Mouse (Mus musculus) MEL (cell line): ENCODE results near the gene Trmt2b. TPM values are rescaled to one million over a fixed set of nuclear protein-coding genes. Genes with fewer than 3 reads are reported as not detected.
"Not testable (repeated sequence)": the region's sequence is repeated elsewhere in the genome, so short reads cannot be mapped to it uniquely, and the experiment has no call there.

Experiments used
- DNase-seq: peaks from one replicate; pipeline ENCODE4 v3.0.0; 2011; ENCODE audit warnings: low read depth, low spot score
- H3K27ac ChIP-seq: 2 replicates; pipeline ENCODE4 v1.5.1; 2012; ENCODE audit warnings: low read depth, mild to moderate bottlenecking, control low read depth, low read length, moderate library complexity; ENCODE audit not compliant: control insufficient read depth
- H3K27me3 ChIP-seq, 2 experiments: fragments of 150-350 bp in 1 of 2; sonication (generic) in 1 of 2; 2 replicates each; pipeline ENCODE4 v1.6.1; 2012; ENCODE audit warnings: low read length in 2 of 2, mild to moderate bottlenecking in 2 of 2, improper control_type of control experiment in 1 of 2, moderate library complexity in 1 of 2; ENCODE audit not compliant: insufficient read depth in 2 of 2, control insufficient read depth in 1 of 2
- H3K36me3 ChIP-seq, 2 experiments: 2 replicates each; pipeline ENCODE4 v1.6.1; 2012 to 2014; ENCODE audit warnings: low read length in 2 of 2, improper control_type of control experiment in 1 of 2, inconsistent platforms in 1 of 2, mild to moderate bottlenecking in 1 of 2; ENCODE audit not compliant: insufficient read depth in 2 of 2, control insufficient read depth in 1 of 2
- H3K4me1 ChIP-seq, 2 experiments: fragments of 150-350 bp in 1 of 2; sonication (generic) in 1 of 2; 2 replicates each; pipeline ENCODE4 v1.6.1; 2012; ENCODE audit warnings: low read length in 2 of 2, improper control_type of control experiment in 1 of 2, mild to moderate bottlenecking in 1 of 2; ENCODE audit not compliant: insufficient read depth in 2 of 2, control insufficient read depth in 1 of 2
- H3K4me3 ChIP-seq, 2 experiments: fragments of 150-350 bp in 1 of 2; sonication (generic) in 1 of 2; 2 replicates each; pipeline ENCODE4 v1.5.1; 2012; ENCODE audit warnings: low read depth in 2 of 2, low read length in 2 of 2, mild to moderate bottlenecking in 2 of 2, moderate library complexity in 2 of 2, control low read depth in 1 of 2, improper control_type of control experiment in 1 of 2; ENCODE audit not compliant: control insufficient read depth in 1 of 2, insufficient read depth in 1 of 2
- H3K79me2 ChIP-seq: 2 replicates; pipeline ENCODE4 v1.6.1; 2012; ENCODE audit warnings: mild to moderate bottlenecking, low read length, moderate library complexity; ENCODE audit not compliant: control insufficient read depth, poor library complexity, insufficient read depth
- H3K9ac ChIP-seq: 2 replicates; pipeline ENCODE4 v1.6.1; 2012; ENCODE audit warnings: low read depth, mild to moderate bottlenecking, control low read depth, low read length, moderate library complexity; ENCODE audit not compliant: control insufficient read depth, poor library complexity, severe bottlenecking
- H3K9me3 ChIP-seq: fragments of 150-350 bp; sonication (generic); replicated peaks from 2 replicates; pipeline ENCODE4 v1.6.1; 2012; ENCODE audit warnings: mild to moderate bottlenecking, low read length, improper control_type of control experiment, moderate library complexity; ENCODE audit not compliant: insufficient read depth
- BHLHE40 ChIP-seq: IDR thresholded peaks from 2 replicates; pipeline ENCODE4 v1.6.1; 2012; ENCODE audit warnings: low read depth, mild to moderate bottlenecking, inconsistent platforms, low read length, improper control_type of control experiment, borderline replicate concordance
- CHD1 ChIP-seq: IDR thresholded peaks from 2 replicates; pipeline ENCODE4 v1.6.1; 2012; ENCODE audit warnings: low read depth, mild to moderate bottlenecking, inconsistent platforms, low read length, improper control_type of control experiment
- CHD2 ChIP-seq: IDR thresholded peaks from 2 replicates; pipeline ENCODE4 v1.6.1; 2011; ENCODE audit warnings: low read length, improper control_type of control experiment
- CTCF ChIP-seq, 3 experiments: IDR thresholded peaks in 2 of 3; conservative IDR thresholded peaks in 1 of 3; 2 replicates each; pipeline ENCODE4 v1.5.1; 2011 to 2012; ENCODE audit warnings: low read length in 3 of 3, low read depth in 2 of 3, mild to moderate bottlenecking in 2 of 3, improper control_type of control experiment in 1 of 3, inconsistent platforms in 1 of 3, mixed read lengths in 1 of 3, moderate library complexity in 1 of 3; ENCODE audit not compliant: control insufficient read depth in 1 of 3, insufficient read depth in 1 of 3, poor library complexity in 1 of 3, severe bottlenecking in 1 of 3
- E2F4 ChIP-seq: IDR thresholded peaks from 2 replicates; pipeline ENCODE4 v1.6.1; 2011; ENCODE audit warnings: low read depth, low read length, improper control_type of control experiment, borderline replicate concordance
- ELF1 ChIP-seq: IDR thresholded peaks from 2 replicates; pipeline ENCODE4 v1.6.1; 2014; ENCODE audit warnings: low read depth, mild to moderate bottlenecking, inconsistent platforms, low read length, improper control_type of control experiment, moderate library complexity
- EP300 ChIP-seq, 2 experiments: IDR thresholded peaks; 2 replicates each; pipeline ENCODE4 v1.6.1; 2011; ENCODE audit warnings: improper control_type of control experiment in 2 of 2, low read length in 2 of 2, low read depth in 1 of 2, mild to moderate bottlenecking in 1 of 2
- ETS1 ChIP-seq: IDR thresholded peaks from 2 replicates; pipeline ENCODE4 v1.6.1; 2012; ENCODE audit warnings: low read depth, mild to moderate bottlenecking, inconsistent platforms, low read length, improper control_type of control experiment, moderate library complexity
- GATA1 ChIP-seq: IDR thresholded peaks from 2 replicates; pipeline ENCODE4 v1.6.1; 2011; ENCODE audit warnings: low read depth, low read length, improper control_type of control experiment
- HCFC1 ChIP-seq: IDR thresholded peaks from 2 replicates; pipeline ENCODE4 v1.6.1; 2012; ENCODE audit warnings: low read depth, mild to moderate bottlenecking, inconsistent platforms, low read length, improper control_type of control experiment, moderate library complexity
- KAT2A ChIP-seq: conservative IDR thresholded peaks from 2 replicates; pipeline ENCODE4 v1.6.1; 2012; ENCODE audit warnings: low read depth, low read length, improper control_type of control experiment, inconsistent platforms
- MAFK ChIP-seq: IDR thresholded peaks from 2 replicates; pipeline ENCODE4 v1.6.1; 2011; ENCODE audit warnings: low read depth, mild to moderate bottlenecking, low read length, improper control_type of control experiment, borderline replicate concordance
- MAX ChIP-seq: IDR thresholded peaks from 2 replicates; pipeline ENCODE4 v1.6.1; 2011; ENCODE audit warnings: low read length, improper control_type of control experiment
- MXI1 ChIP-seq: IDR thresholded peaks from 2 replicates; pipeline ENCODE4 v1.6.1; 2011; ENCODE audit warnings: mild to moderate bottlenecking, low read depth, low read length, improper control_type of control experiment
- MYB ChIP-seq: IDR thresholded peaks from 2 replicates; pipeline ENCODE4 v1.6.1; 2011; ENCODE audit warnings: mild to moderate bottlenecking, low read depth, low read length, improper control_type of control experiment
- NELFE ChIP-seq: IDR thresholded peaks from 2 replicates; pipeline ENCODE4 v1.6.1; 2011; ENCODE audit warnings: low read depth, low read length, improper control_type of control experiment
- POLR2A ChIP-seq, 2 experiments: IDR thresholded peaks; 2 replicates each; pipeline ENCODE4 v1.6.1; 2011 to 2012; ENCODE audit warnings: low read length in 2 of 2, mild to moderate bottlenecking in 2 of 2, control low read depth in 1 of 2, improper control_type of control experiment in 1 of 2, low read depth in 1 of 2, moderate library complexity in 1 of 2; ENCODE audit not compliant: control insufficient read depth in 1 of 2, insufficient read depth in 1 of 2, poor library complexity in 1 of 2
- RAD21 ChIP-seq: IDR thresholded peaks from 2 replicates; pipeline ENCODE4 v1.6.1; 2011; ENCODE audit warnings: mild to moderate bottlenecking, low read depth, low read length, improper control_type of control experiment
- RCOR1 ChIP-seq: IDR thresholded peaks from 2 replicates; pipeline ENCODE4 v1.6.1; 2012; ENCODE audit warnings: low read depth, mild to moderate bottlenecking, inconsistent platforms, low read length, improper control_type of control experiment
- TBP ChIP-seq: IDR thresholded peaks from 2 replicates; pipeline ENCODE4 v1.8.0; 2011; ENCODE audit warnings: low read depth, low read length, improper control_type of control experiment
- UBTF ChIP-seq: IDR thresholded peaks from 2 replicates; pipeline ENCODE4 v1.6.1; 2012; ENCODE audit warnings: low read depth, mild to moderate bottlenecking, inconsistent platforms, low read length, improper control_type of control experiment, moderate library complexity, borderline replicate concordance; ENCODE audit not compliant: insufficient read depth
- USF2 ChIP-seq, 2 experiments: IDR thresholded peaks; 2 replicates each; pipeline ENCODE4 v1.6.1; 2011 to 2012; ENCODE audit warnings: improper control_type of control experiment in 2 of 2, low read length in 2 of 2, borderline replicate concordance in 1 of 2, inconsistent platforms in 1 of 2, low read depth in 1 of 2, mild to moderate bottlenecking in 1 of 2; ENCODE audit not compliant: insufficient read depth in 1 of 2
- ZKSCAN1 ChIP-seq: IDR thresholded peaks from 2 replicates; pipeline ENCODE4 v1.6.1; 2012; ENCODE audit warnings: low read depth, mild to moderate bottlenecking, inconsistent platforms, low read length, improper control_type of control experiment, moderate library complexity
- ZNF384 ChIP-seq: IDR thresholded peaks from 2 replicates; pipeline ENCODE4 v1.6.1; 2012; ENCODE audit warnings: low read depth, mild to moderate bottlenecking, inconsistent platforms, low read length, improper control_type of control experiment
- polyA plus RNA-seq, 2 experiments: library from polyadenylated mRNA; stranded (reverse) in 1 of 2; unstranded in 1 of 2; fragments of >175 nt in 1 of 2; fragments of >200 nt in 1 of 2; gene quantifications; 2 replicates each; pipeline versions ENCODE4 v1.2.1 to v1.2.4; 2012; ENCODE audit warnings: low replicate concordance in 2 of 2, low read depth in 1 of 2; ENCODE audit not compliant: insufficient read length in 2 of 2, insufficient read depth in 1 of 2, missing spikeins in 1 of 2
- total RNA-seq: library from RNA; depleted of rRNA; stranded (reverse); fragments of 300-350 nt; gene quantifications from 2 replicates; pipeline ENCODE4 v1.2.3, GENCODE M21; 2012

Gene Trmt2b
- total and polyA plus RNA-seq, 3 experiments = 19.8 to 36.4 TPM; not detected in 1

GRCm38 (mm10) chrX:134187201-134187600 lies 89.6 kb downstream of the Trmt2b start, which contains the start of gene Arl13a:
Gene Arl13a, plus strand, starts transcription at chrX:134187501.
- H3K27me3 ChIP-seq, DNase-seq, H3K4me3 ChIP-seq, H3K4me1 ChIP-seq, H3K9ac ChIP-seq, H3K27ac ChIP-seq, H3K9me3 ChIP-seq, H3K79me2 ChIP-seq, H3K36me3 ChIP-seq: not testable (repeated sequence)

DNA sequence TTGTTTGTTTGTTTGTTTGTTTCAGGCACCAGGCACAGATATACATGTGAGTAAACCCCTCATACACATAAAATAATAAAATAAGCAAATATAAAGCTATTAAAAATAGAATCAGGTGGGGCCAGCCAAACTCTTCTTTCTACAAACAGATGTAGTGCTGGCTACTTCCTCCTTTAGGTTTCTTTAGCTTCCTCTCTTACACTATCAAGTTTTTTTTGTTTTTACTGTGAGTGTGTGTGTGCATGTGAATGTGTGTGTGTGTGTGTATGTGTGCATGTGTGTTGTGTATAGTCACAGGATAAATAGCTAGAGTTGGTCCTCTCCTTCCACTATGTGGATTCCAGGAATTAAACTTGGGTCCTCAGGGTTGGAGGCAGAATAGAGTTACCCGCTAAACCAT lies 102.1 kb downstream of the Trmt2b start:
- no peak overlapping the region for H3K4me3 ChIP-seq
- no peaks in the 10 kb centered on the region for H3K27me3 ChIP-seq
- H3K9ac ChIP-seq = no peak overlapping the region
- H3K9me3 ChIP-seq = no peaks in the 10 kb centered on the region
- peak; percentile 61 for DNase-seq
- no peak overlapping the region for H3K27ac ChIP-seq
- TF ChIP-seq ZNF384 = peak; percentile 91
- peak; percentile 15 to 55; a peak in 1 of 4 replicates for TF ChIP-seq EP300 (IDR thresholded peaks at IDR 0.05; ENCODE audit: low read depth in 1 of 2, low read length in 2 of 2)
- no peak for TF ChIP-seq BHLHE40
- no peak for TF ChIP-seq E2F4
- TF ChIP-seq NELFE = no peak
- no peak for TF ChIP-seq ETS1
- no peak for TF ChIP-seq GATA1
- TF ChIP-seq USF2 (IDR thresholded peaks at IDR 0.05; ENCODE audit: borderline replicate concordance in 1 of 2, insufficient read depth in 1 of 2, low read depth in 1 of 2, low read length in 2 of 2) = no peak
- TF ChIP-seq HCFC1 = no peak
- TF ChIP-seq UBTF = no peak
- no peak for TF ChIP-seq POLR2A (IDR thresholded peaks at IDR 0.05; ENCODE audit: control insufficient read depth in 1 of 2, insufficient read depth in 1 of 2, low read depth in 1 of 2, low read length in 2 of 2, poor library complexity in 1 of 2)
- no peak for TF ChIP-seq MAFK
- TF ChIP-seq CTCF (IDR thresholded peaks at IDR 0.05 in 2 of 3, conservative IDR thresholded peaks at IDR 0.05 in 1 of 3; ENCODE audit: control insufficient read depth in 1 of 3, insufficient read depth in 1 of 3, low read depth in 2 of 3, low read length in 3 of 3, poor library complexity in 1 of 3, severe bottlenecking in 1 of 3) = no peak
- TF ChIP-seq RCOR1 = 0 out of 2 replicates have a peak, but pooled peaks have one; percentile 16
- no peak for TF ChIP-seq KAT2A
- TF ChIP-seq MYB = no peak
- TF ChIP-seq CHD1 = no peak
- TF ChIP-seq MXI1 = no peak
- TF ChIP-seq MAX = no peak
- no peak for TF ChIP-seq RAD21
- TF ChIP-seq ZKSCAN1 = no peak
- no peak for TF ChIP-seq TBP
- TF ChIP-seq CHD2 = no peak
- 0 out of 2 replicates have a peak, but pooled peaks have one; percentile 23 for TF ChIP-seq ELF1
- peaks cover 0 to 12% of the 10 kb centered on the region in 2 experiments; a peak in 2 of 4 replicates for H3K36me3 ChIP-seq
- H3K79me2 ChIP-seq = no peaks in the 10 kb centered on the region
- no peaks in the 10 kb centered on the region; a peak in 1 of 4 replicates for H3K4me1 ChIP-seq
